Mouse (Mus musculus) ZHBTc4 (cell line): Measurements from ENCODE around the gene Clec12a.
"Not testable (repeated sequence)": the region's sequence is repeated elsewhere in the genome, so short reads cannot be mapped to it uniquely, and the experiment has no call there.

ENCODE experiments used
- DNase-seq: peaks from one replicate; pipeline ENCODE4 v3.0.0-alpha.2; 2011; ENCODE audit warnings: low read depth, low spot score

The Clec12a gene

DNA sequence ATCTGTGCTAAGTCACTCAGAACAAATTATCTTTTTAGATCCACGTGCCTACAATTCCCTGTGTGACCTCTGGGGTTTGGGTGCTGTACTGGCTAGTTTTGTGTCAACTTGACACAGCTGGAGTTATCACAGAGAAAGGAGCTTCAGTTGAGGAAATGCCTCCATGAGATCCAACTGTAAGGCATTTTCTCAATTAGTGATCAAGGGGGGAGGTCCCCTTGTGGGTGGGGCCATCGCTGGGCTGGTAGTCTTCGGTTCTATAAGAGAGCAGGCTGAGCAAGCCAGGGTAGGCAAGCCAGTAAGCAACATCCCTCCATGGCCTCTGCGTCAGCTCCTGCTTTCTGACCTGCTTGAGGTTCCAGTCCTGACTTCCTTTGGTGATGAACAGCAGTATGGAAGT lies at the start of gene Clec12a:
TSS of gene Clec12a (plus strand) at position 301 of the 400 bp plus-strand sequence.
- not testable (repeated sequence) for DNase-seq

DNA sequence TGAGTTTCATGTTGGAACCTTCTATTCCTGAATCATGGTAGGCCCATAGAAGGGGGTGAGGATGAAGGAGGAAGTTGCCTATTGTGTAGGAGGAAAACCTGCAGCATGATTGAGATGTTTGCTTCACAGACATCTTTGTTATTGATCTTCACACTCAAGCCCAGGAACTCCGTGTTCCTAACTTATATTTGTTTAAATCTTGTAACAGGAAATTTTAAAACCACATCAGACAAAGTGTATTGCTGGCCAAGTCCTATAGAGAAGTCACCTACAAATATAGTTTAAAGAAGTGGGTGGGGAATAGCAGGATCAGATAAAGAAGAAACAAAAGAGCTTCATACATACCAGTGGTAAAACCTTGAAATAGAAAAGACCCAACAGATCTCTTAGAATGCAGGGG lies 38.3 kb upstream of the Clec12a start:
- no peak for DNase-seq

DNA sequence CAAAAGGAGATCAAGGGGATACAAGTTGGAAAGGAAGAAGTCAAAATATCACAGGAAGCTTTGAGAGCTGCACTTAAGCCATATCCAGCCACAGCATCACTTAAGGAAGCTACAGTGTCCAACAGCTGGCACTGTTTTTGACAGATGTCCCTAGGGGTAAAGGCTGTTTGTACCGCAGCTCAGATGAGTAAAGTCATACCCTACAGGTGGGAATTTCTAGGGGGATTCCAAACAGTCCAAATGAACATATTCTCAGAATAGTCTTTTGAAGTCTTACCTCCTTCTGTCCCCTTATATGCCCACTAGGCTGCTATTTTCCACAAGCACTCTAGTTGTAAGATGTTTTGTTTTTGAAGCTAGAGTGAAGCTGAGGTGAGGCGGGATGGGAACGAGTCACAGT lies 30.0 kb upstream of the Clec12a start:
- no peak for DNase-seq

DNA sequence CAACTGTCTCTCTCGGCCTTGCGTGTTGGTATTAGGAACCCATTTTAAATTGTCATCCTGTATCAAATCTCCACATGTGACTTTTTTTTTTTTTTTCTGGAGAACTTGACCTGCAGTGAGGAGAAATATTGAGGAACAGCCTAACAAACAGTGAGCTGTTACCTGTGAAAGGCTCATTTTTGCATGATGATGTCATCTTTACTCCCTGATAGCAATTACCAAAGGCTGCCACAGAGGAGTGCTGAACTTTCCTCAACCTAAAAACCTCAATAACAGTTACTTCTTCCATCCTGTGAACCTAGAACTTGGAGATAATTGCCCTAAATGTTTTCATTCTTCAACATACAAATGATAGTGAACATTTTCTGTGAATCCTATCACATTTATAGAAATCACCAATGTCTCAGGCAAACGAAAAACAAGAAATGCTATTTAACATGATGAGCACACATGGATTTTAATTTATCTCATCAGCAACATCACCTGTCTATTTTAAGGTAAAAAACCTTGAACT lies 27.8 kb upstream of the Clec12a start:
- DNase-seq = no peak

DNA sequence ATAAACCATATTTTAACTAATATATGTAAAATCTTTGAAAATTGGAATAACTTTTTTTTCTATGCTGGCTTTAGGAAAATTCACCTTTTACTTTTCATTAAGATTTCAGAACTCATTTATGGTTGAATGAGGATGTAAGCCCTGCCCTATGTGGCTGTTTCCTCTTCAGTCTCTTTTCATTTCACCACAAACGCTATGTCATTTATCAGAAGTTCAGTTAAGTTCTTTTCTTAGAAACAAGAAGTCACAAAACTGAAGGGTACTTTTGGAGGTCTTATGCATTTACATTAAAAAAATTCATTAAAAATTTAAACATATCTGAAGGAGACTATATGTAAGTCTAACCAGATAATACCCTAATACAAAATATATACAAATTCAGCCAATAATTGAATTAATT lies 26.8 kb upstream of the Clec12a start:
- no peak for DNase-seq

DNA sequence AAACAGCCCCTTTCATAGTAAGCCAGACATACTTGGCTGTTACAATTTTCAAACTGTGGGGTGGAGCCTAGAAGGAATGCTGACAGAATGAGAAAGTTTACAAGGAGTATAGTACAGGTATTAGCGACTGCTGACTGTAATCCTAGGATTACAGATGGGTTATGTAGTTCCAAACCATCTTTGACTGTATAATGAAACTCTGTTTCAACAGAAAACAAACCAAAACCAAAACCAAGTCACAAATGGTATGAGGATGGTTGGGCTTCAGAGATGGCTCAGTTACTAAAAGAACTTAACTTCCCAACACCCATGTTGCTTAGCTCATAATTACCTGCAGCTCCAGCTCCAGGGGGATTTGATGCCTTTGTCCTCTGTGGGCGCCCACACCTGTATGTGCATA lies 26.0 kb upstream of the Clec12a start:
- DNase-seq = no peak

DNA sequence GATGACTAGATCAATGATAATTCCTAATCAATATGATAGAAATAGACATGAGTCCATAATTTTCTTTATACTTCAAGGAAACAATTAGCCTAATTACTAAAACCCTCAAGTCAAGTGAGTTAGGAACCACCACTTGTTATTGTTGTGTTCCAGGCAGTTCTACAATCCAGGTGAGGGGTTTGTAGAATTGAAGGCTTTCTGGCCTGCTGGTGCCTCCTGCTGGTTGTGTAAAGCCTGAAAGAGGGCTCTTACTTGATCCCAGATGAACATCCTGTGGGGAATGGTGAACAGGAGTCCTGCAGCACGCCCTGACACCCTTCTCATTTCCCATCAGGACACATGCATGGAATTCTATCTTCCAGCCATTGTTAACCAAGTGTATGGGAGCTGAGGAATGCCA lies 24.1 kb upstream of the Clec12a start:
- DNase-seq = no peak

DNA sequence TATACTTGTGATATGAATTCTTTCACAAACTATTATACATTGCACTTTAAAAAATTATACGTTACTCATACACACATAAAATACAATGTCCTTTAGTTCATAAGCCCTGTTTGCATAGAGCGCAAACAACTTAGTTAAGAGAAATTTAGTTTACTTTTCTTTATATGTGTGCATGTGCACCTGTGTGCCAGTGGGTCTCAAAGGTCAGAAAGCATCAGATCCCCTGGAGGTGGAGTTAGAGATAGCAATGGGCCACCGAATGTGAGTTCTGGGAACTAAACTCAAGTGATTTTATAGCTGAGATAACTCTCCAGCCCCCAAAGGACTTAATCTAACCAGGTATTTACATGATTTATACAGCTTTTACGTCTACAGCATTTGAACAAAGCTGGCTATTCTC lies 23.2 kb upstream of the Clec12a start:
- DNase-seq = no peak

DNA sequence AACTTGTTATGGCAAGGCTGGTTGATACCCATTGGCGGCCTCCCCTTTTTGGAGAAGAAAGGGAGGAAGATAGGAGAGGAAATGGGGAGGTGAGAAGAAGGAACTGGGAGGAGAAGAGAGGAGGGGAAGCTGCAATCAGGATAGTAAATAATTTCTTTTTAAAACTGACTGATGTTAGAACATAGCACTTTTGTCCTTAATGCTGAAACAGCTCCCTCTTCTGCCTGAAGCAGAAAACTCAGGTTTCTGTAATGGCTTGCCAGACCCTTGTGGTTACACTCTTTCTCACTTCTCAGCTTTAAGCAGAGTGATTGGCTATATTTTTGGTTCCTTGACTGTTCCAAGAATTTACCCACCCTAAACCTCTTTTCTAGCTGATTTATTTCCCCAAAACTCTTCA lies 16.5 kb upstream of the Clec12a start:
- DNase-seq = no peak

DNA sequence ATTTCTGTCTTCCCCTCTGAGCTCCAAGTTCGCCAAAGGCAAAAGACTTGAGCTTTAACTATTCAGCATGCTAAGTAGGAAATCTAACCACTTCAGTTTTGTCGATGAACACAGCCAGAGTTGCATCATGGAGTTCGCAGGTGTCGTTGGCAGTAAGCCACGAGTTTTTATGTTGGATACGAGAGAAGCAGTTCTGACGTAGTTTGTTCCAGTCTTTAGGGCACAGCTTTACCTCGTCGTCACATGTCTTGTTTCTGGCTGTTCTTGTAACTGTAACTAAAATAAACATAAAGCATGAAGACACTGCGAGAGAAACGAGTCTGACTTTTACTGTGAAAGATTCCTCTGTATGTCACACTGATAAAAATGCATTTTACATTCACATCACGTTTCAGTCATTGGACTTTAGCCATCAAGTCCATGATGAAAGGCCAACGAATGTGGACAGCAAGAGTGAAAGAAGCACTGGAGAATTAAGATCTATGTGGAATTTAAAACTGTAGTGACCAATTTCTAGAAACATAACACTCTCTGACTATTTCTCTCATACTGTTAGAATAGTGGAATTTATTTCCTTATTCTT lies 15.8 kb upstream of the Clec12a start:
- DNase-seq = no peak

DNA sequence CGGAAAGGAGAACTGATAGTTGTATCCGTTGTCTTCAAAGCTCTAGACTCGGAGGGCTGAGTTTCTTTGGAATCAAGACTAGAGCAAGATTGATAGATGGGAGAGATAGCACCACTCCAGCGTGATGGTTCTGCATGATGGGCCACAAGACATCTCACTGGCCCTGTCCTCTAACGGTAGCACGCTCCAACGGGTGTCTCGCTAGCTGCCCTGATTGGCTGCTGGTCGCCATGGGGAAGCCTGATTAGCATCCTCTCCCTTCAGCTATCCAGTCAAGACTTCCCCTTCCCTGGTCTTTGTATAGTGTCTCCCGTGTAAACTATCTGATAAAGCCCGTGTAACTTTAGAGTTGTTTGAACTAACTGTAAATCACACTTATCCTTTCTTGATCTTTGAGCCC lies 10.9 kb upstream of the Clec12a start, which contains the start of gene 4922502D21Rik:
TSS of gene 4922502D21Rik (minus strand) at position 187 of the 400 bp plus-strand sequence.
- DNase-seq = no peak

DNA sequence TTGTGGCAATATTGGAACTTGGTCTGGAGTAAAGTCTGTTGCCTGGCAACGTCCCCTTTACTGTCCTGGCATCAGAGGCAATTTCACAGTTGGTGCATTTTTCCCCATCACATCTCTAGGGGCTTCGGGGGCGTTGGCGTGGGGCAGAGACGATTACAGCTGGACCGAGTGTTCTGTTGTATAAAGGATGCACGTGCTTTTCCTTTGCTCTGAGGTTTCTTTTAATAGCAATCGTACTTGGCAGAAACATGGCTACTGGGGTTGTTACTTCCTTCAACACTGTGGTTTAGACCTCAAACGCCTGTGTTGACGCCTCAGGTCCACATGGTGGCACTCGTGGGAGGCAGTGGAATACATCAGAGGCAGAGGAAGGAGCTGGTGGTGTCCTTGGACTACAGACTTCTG lies 8.8 kb upstream of the Clec12a start:
- peak; percentile 81 for DNase-seq

DNA sequence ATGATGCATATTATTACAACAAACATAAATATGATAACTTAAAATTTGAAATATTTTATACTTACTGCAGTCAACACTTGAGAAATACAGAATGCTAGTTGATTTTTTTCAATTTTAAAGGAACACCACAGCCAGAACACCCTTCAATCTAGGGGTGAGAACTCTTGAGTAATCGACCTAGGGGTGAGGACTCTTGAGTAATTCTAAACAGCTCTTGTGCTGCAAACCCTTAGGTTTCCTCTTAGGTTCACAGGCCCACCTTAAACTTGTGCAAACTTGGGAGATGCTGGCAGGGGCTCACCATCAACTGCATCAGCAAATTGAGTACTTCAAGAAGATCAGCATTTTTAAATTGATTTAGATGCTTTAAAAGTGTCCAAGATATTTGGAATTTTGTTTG lies 4.7 kb upstream of the Clec12a start:
- no peak for DNase-seq

DNA sequence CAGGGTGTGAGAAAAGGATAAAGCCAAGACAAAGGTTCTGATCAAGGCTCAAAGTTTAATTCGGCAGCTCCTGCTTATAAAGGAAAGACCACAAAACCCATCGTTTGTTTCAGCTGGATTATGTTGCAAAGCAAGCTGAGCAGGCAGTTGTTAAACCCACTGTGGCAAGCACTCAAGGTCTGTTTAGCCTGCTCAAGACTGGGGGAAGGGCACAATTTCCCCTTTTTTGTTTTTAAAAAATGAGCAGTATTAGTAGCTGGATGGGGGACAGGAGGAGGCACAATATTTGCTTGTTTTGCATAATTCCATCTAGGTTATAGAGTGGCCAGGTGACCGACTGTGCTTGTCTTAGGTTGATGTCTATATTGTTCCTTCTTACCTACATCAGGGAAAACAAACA lies 1.9 kb downstream of the Clec12a start:
- no peak for DNase-seq

DNA sequence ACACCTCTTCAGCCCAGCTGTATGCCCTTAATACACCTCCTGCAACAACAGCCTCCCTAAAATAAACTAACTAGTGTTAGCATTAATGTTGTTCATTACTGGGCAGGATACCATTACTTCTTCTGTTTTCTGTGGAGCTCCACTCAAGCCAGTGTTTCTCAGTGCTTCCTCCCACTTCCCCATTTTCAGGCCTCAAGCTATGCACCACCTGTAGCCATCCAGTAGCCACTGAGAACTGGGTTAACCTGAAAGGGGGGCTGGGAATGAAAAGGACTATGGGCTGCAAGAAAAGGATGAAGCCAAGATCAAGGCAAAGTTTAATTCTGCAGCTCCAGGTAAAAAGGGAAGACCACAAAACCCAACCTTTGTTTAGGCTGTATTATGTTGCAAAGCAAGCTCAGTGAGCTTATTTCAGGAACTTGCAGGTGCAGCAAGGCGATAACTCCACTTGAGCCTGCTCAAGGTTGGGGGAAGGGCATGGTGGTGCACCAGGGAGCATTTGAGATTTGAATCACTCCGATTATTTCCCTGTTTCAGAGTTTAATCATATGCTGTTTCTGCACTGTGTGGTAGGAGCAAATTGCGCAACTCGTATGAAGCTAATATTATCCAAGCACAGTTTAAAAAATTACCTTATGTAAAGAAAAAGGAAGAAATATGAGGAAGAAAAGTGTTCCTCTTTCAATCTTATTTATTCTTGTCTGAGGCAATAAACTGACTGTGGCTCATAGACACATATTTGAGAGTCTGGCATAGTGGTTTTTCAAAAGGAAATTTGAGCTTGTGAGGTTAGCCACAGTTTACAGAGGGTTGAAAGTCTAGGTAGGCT lies 7.2 kb downstream of the Clec12a start:
- DNase-seq = peak; percentile 54

DNA sequence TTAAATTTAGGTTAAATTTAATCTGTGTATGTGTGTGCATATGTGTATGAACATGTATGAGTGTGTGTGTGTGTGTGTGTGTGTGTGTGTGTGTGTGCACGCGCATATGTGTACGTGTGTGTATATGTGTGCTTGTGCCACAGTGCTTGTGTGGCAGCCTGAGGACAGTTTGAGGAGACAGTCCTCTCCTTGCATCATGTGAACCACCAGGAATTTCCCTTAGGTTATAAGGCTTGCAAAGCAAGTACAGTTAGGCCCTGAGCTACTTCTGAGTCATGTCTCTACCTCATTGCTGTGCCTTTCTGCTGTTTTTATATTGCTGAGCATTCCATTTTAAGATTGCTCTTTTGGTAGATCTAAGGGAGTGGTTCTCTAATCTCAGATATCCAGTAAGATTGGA lies 8.6 kb downstream of the Clec12a start:
- DNase-seq = no peak

DNA sequence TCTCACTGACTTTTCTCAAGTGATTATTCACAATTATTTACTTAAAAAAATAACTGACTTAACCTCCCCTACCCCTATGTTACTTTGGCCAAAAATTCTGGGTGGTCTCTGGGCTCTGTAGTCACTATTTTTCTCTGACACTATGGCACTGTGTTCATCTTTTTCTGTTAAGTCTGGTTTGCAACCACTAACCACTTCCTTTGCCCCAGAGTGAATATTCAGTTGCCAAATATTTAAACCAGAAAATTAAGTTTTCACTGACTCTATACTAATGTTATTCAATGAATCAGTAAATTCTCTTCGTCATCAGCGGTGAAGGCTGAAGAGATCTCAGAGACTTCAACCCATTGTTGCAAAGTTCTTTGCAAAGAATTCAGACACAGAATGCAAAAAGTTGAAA lies 13.3 kb downstream of the Clec12a start:
- no peak for DNase-seq

DNA sequence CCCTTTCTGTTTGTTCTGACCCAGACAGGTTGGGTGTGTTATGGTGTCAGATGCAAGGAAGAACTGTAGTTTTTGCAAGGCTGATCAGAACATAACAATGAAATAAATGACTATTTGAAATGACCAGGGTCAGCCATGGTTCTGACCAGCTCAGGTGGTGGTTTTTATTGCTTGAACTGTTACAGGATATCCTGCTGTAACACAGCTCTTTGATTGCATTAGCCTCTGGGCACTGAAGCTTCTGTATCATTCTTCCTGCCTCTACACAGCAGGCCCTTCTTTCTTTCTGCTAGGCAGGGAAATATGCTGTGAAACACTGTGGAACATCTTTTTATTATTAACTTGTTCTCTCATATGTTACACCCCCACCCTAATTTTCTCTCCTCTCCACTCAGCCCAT lies 13.9 kb downstream of the Clec12a start:
- no peak for DNase-seq

DNA sequence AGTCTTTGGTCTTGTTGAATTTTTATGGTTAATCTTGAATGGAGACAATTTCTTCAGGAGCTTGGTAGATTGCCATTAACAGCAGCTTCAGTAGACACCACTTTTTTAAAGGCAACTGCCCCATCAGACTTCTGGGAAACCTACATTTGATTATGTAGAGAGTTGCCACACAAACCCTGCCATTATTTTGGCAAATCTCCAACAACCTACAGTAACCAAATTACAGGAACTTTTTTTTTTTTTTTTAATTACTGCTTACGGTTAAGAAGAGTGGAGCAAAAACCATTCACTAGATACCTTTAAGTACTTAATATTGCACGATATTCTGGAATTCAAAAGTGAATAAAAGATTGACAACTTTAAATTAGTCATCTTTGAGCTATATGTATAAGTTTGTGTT lies 17.0 kb downstream of the Clec12a start:
- DNase-seq = no peak

DNA sequence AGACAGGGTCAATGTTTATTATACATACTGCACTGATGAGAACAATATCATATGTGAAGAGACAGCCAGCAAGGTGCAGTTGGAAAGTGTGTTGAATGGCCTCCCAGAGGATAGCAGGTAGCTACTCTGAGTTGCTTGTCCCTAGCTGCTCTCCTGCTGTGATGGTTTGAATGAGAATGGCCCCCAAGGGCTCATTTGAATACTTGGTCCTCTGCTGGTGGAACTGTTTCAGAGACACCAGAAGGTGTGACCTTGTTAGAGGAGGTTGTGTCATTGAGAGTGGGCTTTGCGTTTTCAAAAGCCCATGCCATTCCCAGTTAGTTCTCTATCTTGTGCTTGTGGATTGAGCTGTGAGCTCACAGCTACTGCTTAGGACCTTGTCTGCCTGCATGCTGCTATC lies 21.5 kb downstream of the Clec12a start:
- DNase-seq = peak; percentile 89

DNA sequence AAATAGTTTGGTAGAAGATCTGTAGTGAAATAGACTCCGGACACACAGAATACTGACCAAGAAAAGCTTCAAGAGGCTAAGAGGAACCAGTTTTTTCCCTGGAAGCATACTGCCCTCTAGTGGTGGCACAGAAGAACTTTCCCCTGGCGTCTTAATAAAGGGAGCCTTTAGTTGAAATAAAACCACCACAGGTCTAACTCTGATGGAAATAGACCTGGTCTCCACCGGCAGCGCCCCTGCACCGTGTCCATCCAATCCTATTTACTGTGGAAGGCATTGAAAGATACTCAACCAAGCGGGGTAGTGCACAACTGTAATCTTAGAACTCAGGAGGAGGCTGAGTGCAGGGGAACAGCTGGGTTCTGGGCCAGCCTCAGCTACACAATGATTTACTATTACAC lies 23.5 kb downstream of the Clec12a start:
- DNase-seq = peak; percentile 70

DNA sequence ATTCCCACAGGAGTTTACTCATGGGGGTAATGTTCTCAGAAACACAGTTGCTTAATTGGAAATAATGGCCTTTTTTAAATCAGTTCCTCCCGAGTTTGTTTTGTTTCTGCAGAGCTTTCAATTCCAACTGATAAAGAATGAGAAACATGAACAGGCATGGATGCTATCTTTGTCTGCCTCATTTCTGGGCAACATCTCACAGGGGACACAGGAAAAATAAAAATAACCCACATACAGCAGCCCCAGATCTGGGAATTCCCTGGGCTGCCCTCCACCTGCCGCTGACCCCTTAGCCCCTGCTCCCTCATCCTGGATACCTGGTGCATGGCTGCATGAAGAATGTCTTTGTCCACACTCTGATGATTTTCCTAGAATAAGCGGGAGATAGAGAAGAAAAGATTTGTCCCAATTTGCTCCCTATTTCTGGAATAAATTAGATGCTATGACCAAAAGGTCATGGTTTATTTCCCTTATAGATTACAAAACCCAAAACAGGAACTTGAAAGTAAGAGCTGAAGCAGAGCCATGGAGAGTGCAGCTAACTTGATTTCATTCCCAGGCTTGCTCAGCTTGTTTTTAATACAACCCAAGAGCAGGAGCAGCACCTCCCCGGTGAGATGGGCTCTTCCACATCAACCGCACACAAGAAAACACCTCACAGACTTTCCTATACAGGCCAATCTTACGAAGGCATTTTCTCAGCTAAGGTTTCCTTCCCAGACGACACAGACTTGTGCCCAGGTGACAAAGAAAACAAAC lies 27.1 kb downstream of the Clec12a start:
- DNase-seq = no peak
